Mouse (Mus musculus): ENCODE measurements around the gene Olfr837.
"Not testable (repeated sequence)": the region's sequence is repeated elsewhere in the genome, so short reads cannot be mapped to it uniquely, and the experiment has no call there.

Olfr837 gene

GRCm38 (mm10) chr9:19136017-19136416 is at the start of gene Olfr837:
Gene Olfr837 (plus strand): TSS chr9:19136317.
- no peak for DNase-seq (ENCODE audit: low read depth, low spot score)

DNA sequence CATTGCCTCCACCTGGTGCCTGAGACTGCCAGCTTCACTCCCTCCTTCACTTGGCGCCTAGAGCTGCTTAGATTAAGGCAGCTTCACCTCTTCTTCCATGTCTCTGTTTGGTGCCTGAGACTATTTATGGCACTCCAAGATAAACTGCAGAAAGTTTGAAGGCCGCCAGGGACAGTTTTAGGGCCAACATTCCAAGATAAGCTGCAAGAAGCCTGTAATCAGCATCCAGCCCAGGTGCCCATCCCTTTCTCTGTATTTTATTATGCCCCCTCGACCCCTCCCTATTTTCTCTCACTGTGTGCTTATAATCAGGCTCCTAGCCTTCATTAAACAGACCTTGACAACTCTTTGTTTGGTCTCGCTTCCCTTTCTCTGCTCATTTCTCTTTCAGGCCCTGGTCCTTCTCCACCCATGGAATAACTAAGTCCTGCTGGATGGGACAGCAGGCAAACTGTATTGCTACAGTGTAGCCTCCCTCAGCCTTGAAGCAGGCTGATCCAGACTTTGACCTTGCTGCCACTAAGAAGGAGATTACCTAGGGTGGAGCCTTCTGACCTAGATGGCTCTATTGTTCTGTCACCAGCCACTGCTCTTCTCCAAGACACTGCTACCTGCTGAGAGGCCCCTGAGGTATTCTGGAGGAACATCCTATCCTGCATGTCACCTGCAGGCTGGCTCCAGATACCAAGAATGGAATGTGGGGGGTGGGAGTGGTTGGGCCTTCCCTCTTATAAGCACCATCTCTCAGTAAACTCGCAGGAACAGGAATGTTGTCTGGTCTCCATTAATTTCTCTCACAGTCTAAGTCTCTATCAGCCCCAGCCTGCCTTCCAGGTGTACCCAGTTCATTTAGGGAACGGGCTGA is 43.0 kb upstream of the Olfr837 start:
- not testable (repeated sequence) for DNase-seq (ENCODE audit: low read depth, low spot score)

- no peak for DNase-seq (ENCODE audit: low read depth, low spot score)
Measured at GRCm38 (mm10) chr9:19097286-19097685, 38.8 kb upstream of the Olfr837 start.

DNA sequence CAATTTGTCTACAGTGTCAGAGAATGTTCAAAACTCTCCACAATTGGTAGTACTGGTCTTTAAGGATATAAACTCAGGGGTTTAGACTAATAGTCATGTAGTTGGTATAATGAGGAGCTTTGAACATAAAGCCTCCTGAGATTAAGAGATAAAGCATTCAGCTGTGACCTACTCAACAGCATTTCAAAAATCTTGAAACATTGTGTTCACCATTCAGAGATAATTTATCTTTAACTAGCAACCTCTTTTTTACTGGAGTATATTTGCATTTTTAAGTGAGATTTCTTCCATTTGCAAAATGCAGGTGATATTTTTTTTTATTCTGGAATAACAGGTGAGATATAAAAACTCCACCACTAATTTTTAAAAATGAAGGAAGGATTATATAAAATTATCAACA is 16.0 kb upstream of the Olfr837 start, which contains the start of gene Olfr836:
TSS of gene Olfr836 (plus strand) at position 301 of the 400 bp plus-strand sequence.
- DNase-seq (ENCODE audit: low read depth, low spot score), result no peak

DNA sequence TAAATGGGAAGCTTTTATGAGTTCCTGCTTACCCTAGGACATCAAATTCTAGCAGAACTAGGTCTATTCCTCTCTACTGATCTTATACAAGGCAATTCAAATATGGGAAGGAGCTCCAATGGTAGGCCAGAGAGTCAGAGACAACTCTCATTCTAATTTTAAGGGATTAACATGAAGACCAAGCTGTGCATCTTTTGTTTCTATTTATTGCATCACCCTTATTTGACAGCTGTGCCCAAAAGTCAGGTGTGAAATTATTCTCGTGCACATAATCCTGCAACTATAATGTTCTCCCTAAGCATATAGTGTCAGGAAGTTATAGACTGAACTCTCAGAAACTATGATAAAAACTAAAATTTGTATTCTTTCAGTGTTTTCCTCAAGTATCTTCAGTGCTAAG is 41.1 kb downstream of the Olfr837 start, which contains the start of gene Olfr839-ps1:
TSS of gene Olfr839-ps1 (minus strand) at position 101 of the 400 bp plus-strand sequence.
- no peak for DNase-seq (ENCODE audit: low read depth, low spot score)

All from CD4-positive, CD25-positive, alpha-beta regulatory T cell, adult 2 months (primary cell).